Mouse (Mus musculus): ENCODE results near the gene 2010315B03Rik.

2010315B03Rik gene

GRCm38 (mm10) chr9:124312171-124313142 lies at the start of gene 2010315B03Rik:
TSS of gene 2010315B03Rik (minus strand) at chr9:124312696.
- DNase-seq (ENCODE audit: extremely low read depth, low read depth), result peak; percentile 91

- DNase-seq (ENCODE audit: extremely low read depth, low read depth), result no peak
These were observed 994 bp downstream of the 2010315B03Rik start for GRCm38 (mm10) chr9:124311502-124311901.

GRCm38 (mm10) chr9:124288329-124288728 lies 24.2 kb downstream of the 2010315B03Rik start:
- no peak for DNase-seq (ENCODE audit: extremely low read depth, low read depth)

GRCm38 (mm10) chr9:124281912-124282686 lies 30.4 kb downstream of the 2010315B03Rik start:
- DNase-seq (ENCODE audit: extremely low read depth, low read depth), result peak; percentile 93

GRCm38 (mm10) chr9:124281448-124281791 lies 31.1 kb downstream of the 2010315B03Rik start:
- DNase-seq (ENCODE audit: extremely low read depth, low read depth), result peak; percentile 23

- peak; percentile 67 for DNase-seq (ENCODE audit: extremely low read depth, low read depth)
These were observed 31.7 kb downstream of the 2010315B03Rik start for GRCm38 (mm10) chr9:124280576-124281447.

GRCm38 (mm10) chr9:124279300-124279699 lies 33.2 kb downstream of the 2010315B03Rik start:
- DNase-seq (ENCODE audit: extremely low read depth, low read depth), result no peak

GRCm38 (mm10) chr9:124275064-124275463 lies 37.4 kb downstream of the 2010315B03Rik start:
- DNase-seq (ENCODE audit: extremely low read depth, low read depth), result peak; percentile 78

GRCm38 (mm10) chr9:124273172-124273571 lies 39.3 kb downstream of the 2010315B03Rik start:
- DNase-seq (ENCODE audit: extremely low read depth, low read depth), result no peak

- DNase-seq (ENCODE audit: extremely low read depth, low read depth), result no peak
These were observed 44.6 kb downstream of the 2010315B03Rik start for GRCm38 (mm10) chr9:124267929-124268328.

- DNase-seq (ENCODE audit: extremely low read depth, low read depth), result no peak
These were observed 45.0 kb downstream of the 2010315B03Rik start for GRCm38 (mm10) chr9:124267493-124267892.

- DNase-seq (ENCODE audit: extremely low read depth, low read depth), result no peak
These were observed 49.3 kb downstream of the 2010315B03Rik start for GRCm38 (mm10) chr9:124262987-124263717.

- DNase-seq (ENCODE audit: extremely low read depth, low read depth), result peak; percentile 24
These were observed 54.4 kb downstream of the 2010315B03Rik start for GRCm38 (mm10) chr9:124258067-124258556.

GRCm38 (mm10) chr9:124257200-124258066 lies 55.1 kb downstream of the 2010315B03Rik start:
- peak; percentile 22 for DNase-seq (ENCODE audit: extremely low read depth, low read depth)

- DNase-seq (ENCODE audit: extremely low read depth, low read depth), result peak; percentile 27
These were observed 56.0 kb downstream of the 2010315B03Rik start for GRCm38 (mm10) chr9:124256271-124257199.

GRCm38 (mm10) chr9:124251438-124251837 lies 61.1 kb downstream of the 2010315B03Rik start:
- no peak for DNase-seq (ENCODE audit: extremely low read depth, low read depth)
